Mouse (Mus musculus) lung, embryonic 14.5 days (tissue): ENCODE data around the gene Chit1. TPM values are rescaled to one million over a fixed set of nuclear protein-coding genes. Genes with fewer than 3 reads are reported as not detected.

Experiments
- ATAC-seq: fragments of 200-750 bp; cut with Nextera tagmentation; 2 replicates; pipeline ENCODE4 v1.8.0; 2017; ENCODE audit warnings: mild to moderate bottlenecking, moderate TSS enrichment, moderate library complexity; ENCODE audit not compliant: insufficient read depth
- DNase-seq: peaks from one replicate; pipeline ENCODE4 v3.0.0-alpha.2; 2015
- H3K27ac ChIP-seq: fragments of 300-500 bp; sonication (generic); 2 replicates; pipeline ENCODE4 v1.5.1; 2014; ENCODE audit warnings: low read depth, mild to moderate bottlenecking, moderate library complexity
- H3K27me3 ChIP-seq: fragments of 300-500 bp; sonication (generic); 2 replicates; pipeline ENCODE4 v1.6.1; 2014; ENCODE audit warnings: low read length, control low read depth; ENCODE audit not compliant: insufficient read depth
- H3K36me3 ChIP-seq: fragments of 300-500 bp; sonication (generic); 2 replicates; pipeline ENCODE4 v1.6.1; 2014; ENCODE audit warnings: control low read depth; ENCODE audit not compliant: insufficient read depth
- H3K4me1 ChIP-seq: fragments of 300-500 bp; sonication (generic); 2 replicates; pipeline ENCODE4 v1.6.1; 2014; ENCODE audit warnings: antibody characterized with exemption, control low read depth; ENCODE audit not compliant: insufficient read depth
- H3K4me2 ChIP-seq: fragments of 300-500 bp; sonication (generic); 2 replicates; pipeline ENCODE4 v1.6.1; 2014; ENCODE audit warnings: mild to moderate bottlenecking
- H3K4me3 ChIP-seq: fragments of 300-500 bp; sonication (generic); 2 replicates; pipeline ENCODE4 v1.5.1; 2014; ENCODE audit warnings: low read depth, low read length
- H3K9ac ChIP-seq: fragments of 300-500 bp; sonication (generic); 2 replicates; pipeline ENCODE4 v1.6.1; 2014
- H3K9me3 ChIP-seq: fragments of 300-500 bp; sonication (generic); 2 replicates; pipeline ENCODE4 v1.6.1; 2016; ENCODE audit warnings: low read depth, low read length, control low read depth
- CTCF ChIP-seq: IDR thresholded peaks from 2 replicates; pipeline ENCODE4 v1.5.1; 2016; ENCODE audit warnings: antibody characterized with exemption, low read depth
- WGBS: fragments of 180-500 bp; shearing (Covaris S2); extraction: QIAGEN DNeasy Blood & Tissue Kit; methylation state at CpG from one replicate; pipeline ENCODE4 v1.1.7; 2014; 5-methylcytosine and 5-hydroxymethylcytosine counted together
- polyA plus RNA-seq: library from polyadenylated mRNA; unstranded; fragments of >200 nt; fragmentation: Nextera tagmentation; extraction: Ambion mirVana; gene quantifications from 2 replicates; pipeline ENCODE4 v1.2.1, GENCODE M21; 2014

The Chit1 gene
- polyA plus RNA-seq, 1 experiment from 2014 or later = not detected

DNA sequence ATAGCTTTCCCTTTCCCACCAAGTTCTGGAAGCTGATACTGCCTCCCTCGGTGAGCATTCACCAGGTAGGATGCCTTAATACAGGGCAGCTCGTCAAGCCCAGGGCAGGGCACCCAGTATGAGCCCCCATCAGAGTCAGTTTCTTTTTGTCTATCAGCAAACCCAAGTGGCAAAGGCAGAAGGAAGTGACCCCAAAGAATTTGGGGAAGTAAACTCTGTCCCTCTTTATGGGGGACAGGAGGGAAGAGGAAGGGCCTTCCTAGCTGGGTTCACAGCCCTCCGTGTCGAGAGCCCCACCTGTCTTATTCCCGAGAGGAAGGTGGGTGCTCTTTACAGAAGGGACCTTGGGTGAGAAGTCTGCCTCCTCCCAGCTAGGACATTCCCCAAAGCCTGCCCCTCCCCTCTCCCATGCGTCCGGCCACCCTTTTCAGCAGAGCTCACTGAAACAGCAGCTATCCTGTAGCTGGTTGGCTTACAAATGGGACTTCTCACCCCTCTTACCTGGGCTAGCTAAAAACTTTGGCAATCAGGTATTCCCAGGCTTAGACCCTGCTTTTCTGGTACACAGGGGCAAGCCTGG is 15.9 kb upstream of the Chit1 start:
- H3K4me1 ChIP-seq = peaks cover 57% of the 10 kb centered on the region
- no peaks in the 10 kb centered on the region for H3K9me3 ChIP-seq
- no peak for ATAC-seq
- H3K27me3 ChIP-seq = no peaks in the 10 kb centered on the region
- H3K4me3 ChIP-seq = no peak overlapping the region
- 54% methylated on average over 7 of the region's 7 CpGs for WGBS
- H3K27ac ChIP-seq = no peak overlapping the region
- no peak overlapping the region for H3K4me2 ChIP-seq
- H3K9ac ChIP-seq = no peak overlapping the region
- no peak for TF ChIP-seq CTCF
- DNase-seq = no peak
- no peaks in the 10 kb centered on the region for H3K36me3 ChIP-seq

DNA sequence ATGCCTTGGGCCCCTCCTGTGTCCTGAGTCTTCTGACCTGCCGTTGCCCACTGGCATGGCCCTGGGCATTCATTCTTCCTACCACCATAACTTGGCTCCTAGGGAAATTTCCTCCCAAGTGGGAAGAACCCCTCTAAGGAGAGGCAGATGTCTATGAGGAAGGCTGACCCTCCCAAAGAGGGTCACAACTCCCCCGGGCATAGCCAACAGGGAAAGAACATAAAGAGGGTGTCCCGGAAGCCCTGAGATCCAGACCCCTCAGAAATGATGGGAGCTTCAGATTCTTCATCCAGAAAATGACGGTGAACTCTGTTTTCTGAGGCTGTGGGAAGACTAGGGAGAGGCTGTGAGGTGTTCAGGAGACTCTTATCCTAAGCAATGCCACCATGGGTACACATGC is 15.3 kb upstream of the Chit1 start:
- ATAC-seq (no peak), DNase-seq (no peak)
- H3K36me3 ChIP-seq = no peaks in the 10 kb centered on the region
- H3K4me1 ChIP-seq = peaks cover 58% of the 10 kb centered on the region
- no peak overlapping the region for H3K9ac ChIP-seq
- peak overlapping the region; percentile 20; the same call in 1 of the 2 replicates for H3K4me2 ChIP-seq
- H3K4me3 ChIP-seq = no peak overlapping the region
- no peaks in the 10 kb centered on the region for H3K9me3 ChIP-seq
- no peaks in the 10 kb centered on the region for H3K27me3 ChIP-seq
- TF ChIP-seq CTCF = no peak
- peak overlapping the region; percentile 87 for H3K27ac ChIP-seq
- WGBS = 84% methylated on average over 4 of the region's 4 CpGs

DNA sequence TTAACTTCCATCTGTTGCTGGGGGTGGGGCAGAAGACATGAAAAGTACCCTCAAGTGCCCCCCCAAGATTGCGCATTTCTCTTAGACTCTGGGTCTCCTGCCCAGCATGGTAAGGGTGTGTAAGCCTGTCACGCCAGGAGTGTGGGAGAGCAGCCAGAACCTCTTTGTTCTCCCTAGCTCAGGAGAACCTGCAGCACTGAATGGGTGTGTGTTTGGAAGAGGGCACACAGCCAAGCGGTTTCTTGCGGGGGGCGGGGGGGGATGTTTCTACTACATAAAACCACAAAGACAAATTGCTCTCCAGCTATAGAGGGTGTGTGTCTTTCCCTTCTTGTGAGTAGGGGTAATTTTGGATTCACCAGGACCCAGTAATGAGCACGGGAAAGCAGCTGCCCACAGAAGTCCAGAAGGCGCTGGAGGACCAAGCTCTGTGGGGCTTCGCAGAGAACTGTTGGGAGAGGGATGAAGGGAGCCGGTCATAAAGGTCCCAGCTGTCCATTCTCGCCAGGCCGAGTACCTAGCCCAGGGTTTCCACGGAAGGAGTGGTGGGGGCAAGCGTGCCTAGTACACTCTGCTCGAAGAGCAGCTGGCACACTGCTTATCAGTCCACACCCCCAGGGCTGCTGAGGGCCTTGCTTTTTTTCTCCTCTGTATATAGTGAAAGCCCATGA is 14.6 kb upstream of the Chit1 start:
- Histone ChIP-seq H3K27me3 (no peaks in the 10 kb centered on the region), H3K4me2 (peak overlapping the region; percentile 20; the same call in 1 of the 2 replicates), H3K4me1 (peaks cover 58% of the 10 kb centered on the region), H3K9me3 (no peaks in the 10 kb centered on the region), H3K9ac (peak overlapping the region; percentile 6; the same call in 1 of the 2 replicates), H3K27ac (peak overlapping the region; percentile 87), H3K4me3 (no peak overlapping the region), H3K36me3 (no peaks in the 10 kb centered on the region)
- no peak for TF ChIP-seq CTCF
- DNase-seq (peak; percentile 73), ATAC-seq (no peak)
- WGBS = 35% methylated on average over 14 of the region's 14 CpGs

DNA sequence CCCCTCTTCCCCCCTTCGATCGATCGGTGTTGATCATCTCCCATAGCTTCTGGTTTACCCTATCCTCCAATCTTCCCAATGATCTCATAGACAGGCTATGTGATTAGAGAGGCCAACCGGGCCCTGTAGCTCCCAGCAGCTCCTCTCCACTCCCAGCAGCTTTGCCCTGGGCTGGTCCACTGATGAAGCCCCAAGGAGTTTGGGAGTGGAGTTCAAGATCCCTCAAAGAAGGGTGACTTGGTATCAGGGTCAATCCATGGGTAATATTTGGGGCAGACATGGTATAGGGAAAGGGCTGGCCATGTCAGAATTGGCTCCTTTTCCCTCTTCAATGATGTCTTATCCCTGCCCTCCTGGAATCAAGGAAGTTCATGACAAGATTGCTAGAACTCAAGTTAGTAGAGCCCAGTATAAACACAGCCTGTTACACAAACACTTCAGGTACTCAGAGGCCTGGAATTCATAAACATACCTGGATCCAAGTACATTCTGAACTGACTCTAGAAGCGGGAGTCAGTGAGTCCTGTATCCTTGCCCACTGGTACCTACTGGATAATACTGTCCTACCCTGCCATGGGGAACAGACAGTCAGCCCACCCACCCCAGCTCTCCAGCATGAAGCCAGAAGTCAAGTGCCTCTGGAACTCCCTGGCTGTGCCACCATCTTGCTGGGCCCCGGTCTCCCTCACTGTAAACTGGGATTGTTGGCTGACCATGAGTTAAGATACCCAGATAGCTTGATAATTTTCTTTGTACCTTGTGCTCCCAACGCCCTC is 13.8 kb upstream of the Chit1 start:
- no peaks in the 10 kb centered on the region for H3K9me3 ChIP-seq
- no peaks in the 10 kb centered on the region for H3K27me3 ChIP-seq
- peak overlapping the region; percentile 87; the same call in 1 of the 2 replicates for H3K27ac ChIP-seq
- peaks cover 58% of the 10 kb centered on the region for H3K4me1 ChIP-seq
- ATAC-seq (no peak), DNase-seq (no peak)
- TF ChIP-seq CTCF = no peak
- no peak overlapping the region for H3K9ac ChIP-seq
- H3K4me2 ChIP-seq = no peak overlapping the region
- 81% methylated on average over 7 of the region's 7 CpGs for WGBS
- no peak overlapping the region for H3K4me3 ChIP-seq
- no peaks in the 10 kb centered on the region for H3K36me3 ChIP-seq

GRCm38 (mm10) chr1:134097956-134098725 is 12.9 kb upstream of the Chit1 start:
- H3K27ac ChIP-seq = peak overlapping the region; percentile 98
- peak overlapping the region; percentile 40 for H3K4me3 ChIP-seq
- H3K9ac ChIP-seq = peak overlapping the region; percentile 52
- H3K4me2 ChIP-seq = peak overlapping the region; percentile 75
- TF ChIP-seq CTCF = no peak
- H3K9me3 ChIP-seq = no peaks in the 10 kb centered on the region
- H3K27me3 ChIP-seq = no peaks in the 10 kb centered on the region
- peak; percentile 66 for DNase-seq
- peaks cover 55% of the 10 kb centered on the region for H3K4me1 ChIP-seq
- H3K36me3 ChIP-seq = no peaks in the 10 kb centered on the region
- WGBS = 39% methylated on average over 13 of the region's 13 CpGs
- 0 out of 2 replicates have a peak, but pooled peaks have one; percentile 1 for ATAC-seq

- H3K4me1 ChIP-seq = peaks cover 48% of the 10 kb centered on the region
- ATAC-seq = peak; percentile 91
These were observed 12.1 kb upstream of the Chit1 start for GRCm38 (mm10) chr1:134098726-134099515.

More at GRCm38 (mm10) chr1:134098726-134099515, 12.1 kb upstream of the Chit1 start:
- peak overlapping the region; percentile 75 for H3K4me2 ChIP-seq
- under 1% methylated on average over 17 of the region's 17 CpGs for WGBS
- no peaks in the 10 kb centered on the region for H3K36me3 ChIP-seq
- H3K27ac ChIP-seq = peak overlapping the region; percentile 98
- no peaks in the 10 kb centered on the region for H3K27me3 ChIP-seq
- H3K4me3 ChIP-seq = peak overlapping the region; percentile 40
- H3K9me3 ChIP-seq = no peaks in the 10 kb centered on the region
- H3K9ac ChIP-seq = peak overlapping the region; percentile 52
- no peak for TF ChIP-seq CTCF
- peak; percentile 96 for DNase-seq
